In genomic region chr2:30435326-30436155, GRCm38 (mm10) we compare ENCODE assay signal across 8 mouse cellular contexts. TPM values are rescaled to one million over a fixed set of nuclear protein-coding genes. Genes with fewer than 3 reads are reported as not detected.
DNase-seq lines count a peak whose midpoint lies in the region; ATAC-seq and TF ChIP-seq lines count a peak whose summit lies in the region.

No protein-coding gene starts in this region.

- 50% methylated on average over 5 of the region's 5 CpGs for WGBS in limb, embryonic 14.5 days
- 55% methylated on average over 5 of the region's 5 CpGs for WGBS in midbrain, embryonic 15.5 days

- TF ChIP-seq POLR2A in cortical plate, adult 2 months (IDR thresholded peaks at IDR 0.05; ENCODE audit: extremely low read depth, insufficient read depth, low read length), result no peak
- TF ChIP-seq POLR2A in limb, embryonic 14.5 days (IDR thresholded peaks at IDR 0.05; ENCODE audit: borderline replicate concordance, extremely low read depth, insufficient read depth, insufficient read length), result no peak

- TF ChIP-seq CTCF in cortical plate, adult 2 months (IDR thresholded peaks at IDR 0.05; ENCODE audit: extremely low read depth, insufficient read depth, low read length), result peak; percentile 98

- intact Hi-C loops in gastrocnemius, postnatal 36 days (cut with DNase I), result loop anchor here (2.0 to 5.0 kb wide), 3 partner anchors 162 to 497 kb away; partner anchors contain the start of gene Cstad

- H3K9me3 ChIP-seq in limb, embryonic 14.5 days (ENCODE audit: control insufficient read depth, low read length), result no peaks in the 10 kb centered on the region
- no peaks in the 10 kb centered on the region for H3K9me3 ChIP-seq in midbrain, embryonic 15.5 days

- peak; percentile 62 for ATAC-seq in limb, embryonic 14.5 days (ENCODE audit: low FRiP score, low read depth)
- ATAC-seq in midbrain, embryonic 15.5 days (replicated peaks), result peak; percentile 71

- H3K27ac ChIP-seq in cortical plate, adult 2 months (ENCODE audit: insufficient read depth, low read length), result no peak overlapping the region
- H3K27ac ChIP-seq in limb, embryonic 14.5 days (replicated peaks; ENCODE audit: low read depth, low read length), result no peak overlapping the region
- no peak overlapping the region for H3K27ac ChIP-seq in midbrain, embryonic 15.5 days

- H3K27me3 ChIP-seq in limb, embryonic 14.5 days (ENCODE audit: control insufficient read depth, insufficient read depth, low read length), result no peaks in the 10 kb centered on the region
- no peaks in the 10 kb centered on the region for H3K27me3 ChIP-seq in midbrain, embryonic 15.5 days (replicated peaks)

- peak; percentile 81 for DNase-seq in 416B (ENCODE audit: low read depth)
- DNase-seq in T-cell, adult 2 months (ENCODE audit: low spot score), result peak; percentile 74
- peak; percentile 60 to 63 for DNase-seq in gastrocnemius, postnatal 36 days
- DNase-seq in kidney, adult 18-20 months, result peak; percentile 76
- peak; percentile 80 for DNase-seq in limb, embryonic 14.5 days (ENCODE audit: low spot score)
- DNase-seq in spleen, postnatal 36 days (ENCODE audit: low spot score in 2 of 2), result peak; percentile 65 to 71

- 0 out of 2 replicates have a peak, but pooled peaks cover 1% of the 10 kb centered on the region for H3K4me1 ChIP-seq in cortical plate, adult 2 months (ENCODE audit: control insufficient read depth, insufficient read depth, low read length)
- peaks cover 12% of the 10 kb centered on the region for H3K4me1 ChIP-seq in limb, embryonic 14.5 days (ENCODE audit: control insufficient read depth, insufficient read depth, low read length)
- H3K4me1 ChIP-seq in midbrain, embryonic 15.5 days, result peaks cover 3% of the 10 kb centered on the region

- peaks cover 80% of the 10 kb centered on the region for H3K36me3 ChIP-seq in limb, embryonic 14.5 days (ENCODE audit: control insufficient read depth, insufficient read depth, low read length)
- peaks cover 50% of the 10 kb centered on the region for H3K36me3 ChIP-seq in midbrain, embryonic 15.5 days (replicated peaks)

- no peak overlapping the region for H3K4me2 ChIP-seq in limb, embryonic 14.5 days (replicated peaks; ENCODE audit: low read depth, low read length, severe bottlenecking)
- no peak overlapping the region for H3K4me2 ChIP-seq in midbrain, embryonic 15.5 days

- no peak overlapping the region for H3K4me3 ChIP-seq in cortical plate, adult 2 months (ENCODE audit: insufficient read depth, low read length)
- no peak overlapping the region for H3K4me3 ChIP-seq in limb, embryonic 14.5 days (replicated peaks; ENCODE audit: low read length)
- H3K4me3 ChIP-seq in midbrain, embryonic 15.5 days, result no peak overlapping the region

- H3K9ac ChIP-seq in limb, embryonic 14.5 days (ENCODE audit: low read depth, low read length, severe bottlenecking), result no peak overlapping the region
- no peak overlapping the region for H3K9ac ChIP-seq in midbrain, embryonic 15.5 days

RNA-seq across cellular contexts. Expression of gene Ptpa, which starts 19.7 kb away (rescaled TPM):
- polyA plus RNA-seq in cortical plate, adult 2 months (2012; rRNA removed), result 167 and 176 TPM in 2 replicates
- total RNA-seq in gastrocnemius, postnatal 36 days (2021), result 10 to 100 TPM; 55.1 to 58.9 TPM
- polyA plus RNA-seq in limb, embryonic 14.5 days (2012; rRNA removed), result 142 and 168 TPM in 2 replicates
- polyA plus RNA-seq in limb, embryonic 14.5 days (2014; fragmentation: Nextera tagmentation; extraction: Ambion mirVana), result 74.5 and 87.6 TPM in 2 replicates
- polyA plus RNA-seq in midbrain, embryonic 15.5 days (2015; fragmentation: Nextera tagmentation; extraction: Ambion mirVana), result 152 and 155 TPM in 2 replicates

RNA-seq across cellular contexts. Expression of gene Crat, which starts 19.9 kb away (rescaled TPM):
- polyA plus RNA-seq in cortical plate, adult 2 months (2012; rRNA removed), result 44.7 and 50.9 TPM in 2 replicates
- total RNA-seq in gastrocnemius, postnatal 36 days (2021), result 100 to 1,000 TPM; 356 to 381 TPM
- polyA plus RNA-seq in limb, embryonic 14.5 days (2012; rRNA removed), result 25.0 and 31.0 TPM in 2 replicates
- polyA plus RNA-seq in limb, embryonic 14.5 days (2014; fragmentation: Nextera tagmentation; extraction: Ambion mirVana), result 33.4 and 36.1 TPM in 2 replicates
- 22.5 and 23.9 TPM in 2 replicates for polyA plus RNA-seq in midbrain, embryonic 15.5 days (2015; fragmentation: Nextera tagmentation; extraction: Ambion mirVana)

RNA-seq across cellular contexts. Expression of gene Ier5l, which starts 38.5 kb away (rescaled TPM):
- 19.5 and 22.1 TPM in 2 replicates for polyA plus RNA-seq in cortical plate, adult 2 months (2012; rRNA removed)
- total RNA-seq in gastrocnemius, postnatal 36 days (2021), result 1 to 10 TPM; 1.7 TPM
- 31.0 and 47.8 TPM in 2 replicates for polyA plus RNA-seq in limb, embryonic 14.5 days (2012; rRNA removed)
- polyA plus RNA-seq in limb, embryonic 14.5 days (2014; fragmentation: Nextera tagmentation; extraction: Ambion mirVana), result 3.9 and 7.5 TPM in 2 replicates
- polyA plus RNA-seq in midbrain, embryonic 15.5 days (2015; fragmentation: Nextera tagmentation; extraction: Ambion mirVana), result 2.3 and 2.8 TPM in 2 replicates

RNA-seq across cellular contexts. Expression of gene Dolpp1, which starts 43.5 kb away (rescaled TPM):
- 32.0 and 35.5 TPM in 2 replicates for polyA plus RNA-seq in cortical plate, adult 2 months (2012; rRNA removed)
- total RNA-seq in gastrocnemius, postnatal 36 days (2021), result 1 to 10 TPM; 5.5 to 6.7 TPM
- polyA plus RNA-seq in limb, embryonic 14.5 days (2012; rRNA removed), result 49.8 and 71.3 TPM in 2 replicates
- polyA plus RNA-seq in limb, embryonic 14.5 days (2014; fragmentation: Nextera tagmentation; extraction: Ambion mirVana), result 30.9 and 31.8 TPM in 2 replicates
- polyA plus RNA-seq in midbrain, embryonic 15.5 days (2015; fragmentation: Nextera tagmentation; extraction: Ambion mirVana), result 66.8 and 69.9 TPM in 2 replicates
